In genomic region chr14:79535318-79535717, GRCm38 (mm10) we compare ENCODE assay signal across 8 mouse cellular contexts. TPM values are rescaled to one million over a fixed set of nuclear protein-coding genes. Genes with fewer than 3 reads are reported as not detected.
A peak's percentile ranks its signal among the peaks of the same experiment; 100 is the strongest.
DNase-seq lines count a peak whose midpoint lies in the region; ATAC-seq and TF ChIP-seq lines count a peak whose summit lies in the region.

No protein-coding gene starts in this region.

- TF ChIP-seq RAD21 in CH12.LX (IDR thresholded peaks at IDR 0.05; ENCODE audit: low read depth, low read length): no peak

- H3K27me3 ChIP-seq in CH12.LX (replicated peaks): no peaks in the 10 kb centered on the region
- H3K27me3 ChIP-seq in kidney, embryonic 16.5 days (ENCODE audit: insufficient read depth, low read length): no peaks in the 10 kb centered on the region
- H3K27me3 ChIP-seq in hindbrain, embryonic 16.5 days (replicated peaks; ENCODE audit: control insufficient read depth, insufficient read depth, low read length): no peaks in the 10 kb centered on the region

- no peak for ATAC-seq in kidney, embryonic 16.5 days (ENCODE audit: low FRiP score, low TSS enrichment)
- peak; percentile 70 for ATAC-seq in megakaryocyte, adult 5-6 weeks (ENCODE audit: poor library complexity, severe bottlenecking)
- no peak for ATAC-seq in hindbrain, embryonic 16.5 days

- H3K79me2 ChIP-seq in CH12.LX (replicated peaks; ENCODE audit: control insufficient read depth, extremely low read depth, insufficient read depth, poor library complexity, severe bottlenecking): peaks cover 81% of the 10 kb centered on the region

- H3K4me3 ChIP-seq in CH12.LX (replicated peaks in 1 of 3; ENCODE audit: low read depth in 2 of 3, low read length in 2 of 3, poor library complexity in 1 of 3): peak overlapping the region; percentile 48 to 59 (median 54)
- H3K4me3 ChIP-seq in kidney, embryonic 16.5 days (ENCODE audit: low read length): no peak overlapping the region
- H3K4me3 ChIP-seq in hindbrain, embryonic 16.5 days (ENCODE audit: low read length): no peak overlapping the region

- 0 out of 2 replicates have a peak, but pooled peaks have one; percentile 46 for TF ChIP-seq POLR2A in CH12.LX (IDR thresholded peaks at IDR 0.05; ENCODE audit: low read depth, low read length)

- TF ChIP-seq CTCF in CH12.LX (conservative IDR thresholded peaks at IDR 0.05 in 1 of 2, IDR thresholded peaks at IDR 0.05 in 1 of 2; ENCODE audit: low read depth in 2 of 2, low read length in 2 of 2): no peak

- in situ Hi-C loops in CH12.LX (cut with MboI; ENCODE audit: low pct_ligation_motif_present, low pct_unique_long_range_greater_than_20kb, low sequenced_read_pairs): no loop called here

- WGBS in kidney, embryonic 16.5 days: 57% methylated on average over 10 of the region's 10 CpGs
- WGBS in hindbrain, embryonic 16.5 days: 80% methylated on average over 10 of the region's 10 CpGs

- peak; percentile 75 for DNase-seq in CH12.LX (ENCODE audit: extremely low read depth)
- peak; percentile 24 for DNase-seq in embryo, embryonic 11 days
- DNase-seq in yolk sac, embryonic 10.5 days (ENCODE audit: low spot score): no peak
- DNase-seq in right cerebral cortex, postnatal 10 days (ENCODE audit: low spot score in 2 of 2): no peak
- DNase-seq in gastrocnemius, adult 8-10 months (ENCODE audit: low spot score in 2 of 2): no peak

- H3K9me3 ChIP-seq in CH12.LX (replicated peaks; ENCODE audit: low read length): no peaks in the 10 kb centered on the region
- H3K9me3 ChIP-seq in kidney, embryonic 16.5 days (ENCODE audit: low read length): no peaks in the 10 kb centered on the region
- no peaks in the 10 kb centered on the region for H3K9me3 ChIP-seq in hindbrain, embryonic 16.5 days (ENCODE audit: control insufficient read depth, low read length)

- peak overlapping the region; percentile 86 for H3K9ac ChIP-seq in CH12.LX (ENCODE audit: insufficient read depth, low read depth)
- no peak overlapping the region for H3K9ac ChIP-seq in kidney, embryonic 16.5 days (replicated peaks; ENCODE audit: low read length)
- no peak overlapping the region for H3K9ac ChIP-seq in hindbrain, embryonic 16.5 days (ENCODE audit: low read depth, low read length)

- H3K27ac ChIP-seq in CH12.LX (ENCODE audit: insufficient read depth, low read depth): peak overlapping the region; percentile 73
- H3K27ac ChIP-seq in kidney, embryonic 16.5 days (ENCODE audit: low read length): peak overlapping the region; percentile 60; the same call in 1 of the 2 replicates
- no peak overlapping the region for H3K27ac ChIP-seq in hindbrain, embryonic 16.5 days (ENCODE audit: low read depth, low read length)

- peak overlapping the region; percentile 84; the same call in 1 of the 2 replicates for H3K4me2 ChIP-seq in CH12.LX (ENCODE audit: insufficient read depth, low read depth, poor library complexity, severe bottlenecking)
- H3K4me2 ChIP-seq in kidney, embryonic 16.5 days (replicated peaks; ENCODE audit: low read depth, low read length): peak overlapping the region; percentile 34
- H3K4me2 ChIP-seq in hindbrain, embryonic 16.5 days (ENCODE audit: low read length): no peak overlapping the region

- 0 out of 2 replicates have a peak, but pooled peaks have one; percentile 56 for TF ChIP-seq EP300 in CH12.LX (IDR thresholded peaks at IDR 0.05; ENCODE audit: low read length)

- peaks cover 8 to 72% of the 10 kb centered on the region in 2 experiments for H3K4me1 ChIP-seq in CH12.LX (ENCODE audit: control insufficient read depth in 1 of 2, insufficient read depth in 2 of 2)
- H3K4me1 ChIP-seq in kidney, embryonic 16.5 days (ENCODE audit: insufficient read depth, low read length): no peaks in the 10 kb centered on the region
- no peaks in the 10 kb centered on the region for H3K4me1 ChIP-seq in hindbrain, embryonic 16.5 days (ENCODE audit: control insufficient read depth, insufficient read depth, low read depth, low read length)

- dilution Hi-C loops in CH12.LX (cut with MboI; ENCODE audit: extremely low pct_ligation_motif_present, extremely low pct_unique_long_range_greater_than_20kb, low sequenced_read_pairs): no loop called here

- peaks cover 7 to 27% of the 10 kb centered on the region in 2 experiments for H3K36me3 ChIP-seq in CH12.LX (replicated peaks in 1 of 2; ENCODE audit: control insufficient read depth in 1 of 2, insufficient read depth in 1 of 2, low read length in 1 of 2)
- H3K36me3 ChIP-seq in kidney, embryonic 16.5 days (ENCODE audit: insufficient read depth, low read length): no peaks in the 10 kb centered on the region
- H3K36me3 ChIP-seq in hindbrain, embryonic 16.5 days (ENCODE audit: control insufficient read depth, insufficient read depth, low read length): no peaks in the 10 kb centered on the region

TF ChIP-seq in CH12.LX, 34 proteins besides CTCF, POLR2A, EP300 and RAD21 (continues in another document):
- TF ChIP-seq TBP (conservative IDR thresholded peaks at IDR 0.05; ENCODE audit: low read depth, low read length) (peak; percentile 57; the same call in 1 of the 2 replicates), NRF1 (IDR thresholded peaks at IDR 0.05; ENCODE audit: low read depth, low read length) (no peak), USF2 (conservative IDR thresholded peaks at IDR 0.05; ENCODE audit: low read depth, low read length) (no peak), ZC3H11A (IDR thresholded peaks at IDR 0.05; ENCODE audit: low read depth, low read length) (no peak), BHLHE40 (IDR thresholded peaks at IDR 0.05; ENCODE audit: low read depth, low read length) (no peak), ZMIZ1 (IDR thresholded peaks at IDR 0.05; ENCODE audit: low read depth, low read length) (no peak), E2F4 (IDR thresholded peaks at IDR 0.05; ENCODE audit: insufficient replicate concordance, low read depth, low read length) (no peak), MEF2A (IDR thresholded peaks at IDR 0.05; ENCODE audit: borderline replicate concordance, low read depth, low read length) (peak; percentile 28; the same call in 1 of the 2 replicates), JUND (conservative IDR thresholded peaks at IDR 0.05; ENCODE audit: low read depth, low read length) (no peak; the same call in 1 of the 2 replicates), SMC3 (IDR thresholded peaks at IDR 0.05; ENCODE audit: low read depth, low read length) (no peak), ZNF384 (IDR thresholded peaks at IDR 0.05; ENCODE audit: low read depth, low read length) (no peak), GABPA (IDR thresholded peaks at IDR 0.05; ENCODE audit: insufficient replicate concordance, low read depth, low read length) (no peak), CHD1 (IDR thresholded peaks at IDR 0.05; ENCODE audit: low read depth, low read length) (peak; percentile 90), JUN (IDR thresholded peaks at IDR 0.05; ENCODE audit: insufficient read depth, low read depth, low read length) (no peak), RCOR1 (conservative IDR thresholded peaks at IDR 0.05; ENCODE audit: low read depth, low read length) (no peak), ELF1 (IDR thresholded peaks at IDR 0.05; ENCODE audit: low read depth, low read length) (peak; percentile 31; the same call in 1 of the 2 replicates), PAX5 (IDR thresholded peaks at IDR 0.05; ENCODE audit: low read length) (no peak), TCF12 (IDR thresholded peaks at IDR 0.05; ENCODE audit: low read depth, low read length) (0 out of 2 replicates have a peak, but pooled peaks have one; percentile 49), UBTF (IDR thresholded peaks at IDR 0.05; ENCODE audit: low read depth, low read length) (no peak), SIN3A (IDR thresholded peaks at IDR 0.05; ENCODE audit: low read length) (no peak; the same call in 1 of the 2 replicates), MYC (IDR thresholded peaks at IDR 0.05; ENCODE audit: low read depth, low read length) (peak; percentile 57; the same call in 1 of the 2 replicates), KAT2A (IDR thresholded peaks at IDR 0.05; ENCODE audit: insufficient replicate concordance, low read length) (no peak), ETS1 (conservative IDR thresholded peaks at IDR 0.05; ENCODE audit: low read depth, low read length) (peak; percentile 43), USF1 (IDR thresholded peaks at IDR 0.05; ENCODE audit: low read depth, low read length) (no peak), MAZ (IDR thresholded peaks at IDR 0.05; ENCODE audit: low read depth, low read length) (no peak), POLR2AphosphoS2 (IDR thresholded peaks at IDR 0.05; ENCODE audit: low read depth, low read length) (no peak), MAX (IDR thresholded peaks at IDR 0.05; ENCODE audit: low read length) (peak; percentile 63; the same call in 1 of the 2 replicates)

RNA-seq across cellular contexts. Expression of gene Sugt1, which starts 52.2 kb away (rescaled TPM):
- total RNA-seq in CH12.LX (2012; rRNA removed) (91.9 and 103 TPM in 2 replicates), CH12.LX (2014; rRNA removed) (114 and 141 TPM in 2 replicates)
- polyA plus RNA-seq in CH12.LX (2012; ENCODE audit: insufficient read length, low read depth): 118 and 153 TPM in 2 replicates
- polyA plus RNA-seq in kidney, embryonic 16.5 days (2015; fragmentation: Nextera tagmentation; extraction: Ambion mirVana): 114 and 118 TPM in 2 replicates
- 99.6 and 121 TPM in 2 replicates for total RNA-seq in megakaryocyte, adult 5-6 weeks (2015)
- 145 and 165 TPM in 2 replicates for total RNA-seq in megakaryocyte, adult 5-6 weeks (2017)
- 91.2 and 98.6 TPM in 2 replicates for polyA plus RNA-seq in hindbrain, embryonic 16.5 days (2015; fragmentation: Nextera tagmentation; extraction: Ambion mirVana)
- 100 to 1,000 TPM in 2 of 4 experiments, 10 to 100 TPM in 2; 89.1 to 121 (median 109) TPM for total RNA-seq in gastrocnemius, adult 8-10 months (2022)

RNA-seq across cellular contexts. Expression of gene Wbp4, which starts 54.0 kb away (rescaled TPM):
- total RNA-seq in CH12.LX (2012; rRNA removed) (31.3 and 36.8 TPM in 2 replicates), CH12.LX (2014; rRNA removed) (36.2 and 39.9 TPM in 2 replicates)
- polyA plus RNA-seq in CH12.LX (2012; ENCODE audit: insufficient read length, low read depth): 68.5 and 69.4 TPM in 2 replicates
- 37.0 and 39.1 TPM in 2 replicates for polyA plus RNA-seq in kidney, embryonic 16.5 days (2015; fragmentation: Nextera tagmentation; extraction: Ambion mirVana)
- total RNA-seq in megakaryocyte, adult 5-6 weeks (2015): 31.4 and 38.6 TPM in 2 replicates
- 72.6 and 75.8 TPM in 2 replicates for total RNA-seq in megakaryocyte, adult 5-6 weeks (2017)
- polyA plus RNA-seq in hindbrain, embryonic 16.5 days (2015; fragmentation: Nextera tagmentation; extraction: Ambion mirVana): 38.7 and 38.9 TPM in 2 replicates
- total RNA-seq in gastrocnemius, adult 8-10 months (2022): 10 to 100 TPM; 18.1 to 23.2 (median 20.3) TPM

RNA-seq across cellular contexts. Expression of gene Elf1, which starts 54.3 kb away (rescaled TPM):
- total RNA-seq in CH12.LX (2012; rRNA removed) (37.1 and 41.2 TPM in 2 replicates), CH12.LX (2014; rRNA removed) (71.7 and 85.2 TPM in 2 replicates)
- 49.6 and 54.4 TPM in 2 replicates for polyA plus RNA-seq in CH12.LX (2012; ENCODE audit: insufficient read length, low read depth)
- polyA plus RNA-seq in kidney, embryonic 16.5 days (2015; fragmentation: Nextera tagmentation; extraction: Ambion mirVana): 10.2 and 10.3 TPM in 2 replicates
- 66.4 and 69.3 TPM in 2 replicates for total RNA-seq in megakaryocyte, adult 5-6 weeks (2015)
- 138 and 142 TPM in 2 replicates for total RNA-seq in megakaryocyte, adult 5-6 weeks (2017)
- polyA plus RNA-seq in hindbrain, embryonic 16.5 days (2015; fragmentation: Nextera tagmentation; extraction: Ambion mirVana): 1.7 and 2.4 TPM in 2 replicates
- 1 to 10 TPM; 3.0 to 4.3 (median 4.0) TPM for total RNA-seq in gastrocnemius, adult 8-10 months (2022)

Comparison
In these comparisons a context has a peak if more than half of its experiments do, and no peak if none do; other contexts are left out.
1. DNase-seq: peak in CH12.LX (single experiment) and embryo, embryonic 11 days (single experiment); none in yolk sac, embryonic 10.5 days (single experiment), right cerebral cortex, postnatal 10 days (0 of 2) and gastrocnemius, adult 8-10 months (0 of 2).
2. H3K4me3 ChIP-seq: peak in CH12.LX (3 of 3); none in kidney, embryonic 16.5 days (single experiment) and hindbrain, embryonic 16.5 days (single experiment).
3. RNA of gene Elf1, which starts 54.3 kb away (total RNA-seq): 66.4 to 142 TPM in megakaryocyte, adult 5-6 weeks and 37.1 to 85.2 TPM in CH12.LX; 3.0 to 4.3 TPM in gastrocnemius, adult 8-10 months; every median in the first group is over 4 times any median in the second.